Mouse (Mus musculus) lung, embryonic 16.5 days (tissue): ENCODE measurements around the gene Slc36a4. TPM values are rescaled to one million over a fixed set of nuclear protein-coding genes. Genes with fewer than 3 reads are reported as not detected.

Experiments used
- ATAC-seq: fragments of 200-750 bp; cut with Nextera tagmentation; 2 replicates; pipeline ENCODE4 v1.8.0; 2017; ENCODE audit warnings: low read depth, mild to moderate bottlenecking, moderate library complexity
- H3K27ac ChIP-seq: fragments of 300-500 bp; sonication (generic); 2 replicates; pipeline ENCODE4 v1.5.1; 2014; ENCODE audit warnings: mild to moderate bottlenecking, control low read depth, low read length
- H3K27me3 ChIP-seq: fragments of 300-500 bp; sonication (generic); 2 replicates; pipeline ENCODE4 v1.6.1; 2014; ENCODE audit warnings: low read depth, low read length, mixed read lengths; ENCODE audit not compliant: control insufficient read depth, insufficient read depth
- H3K36me3 ChIP-seq: fragments of 300-500 bp; sonication (generic); 2 replicates; pipeline ENCODE4 v1.6.1; 2014; ENCODE audit warnings: low read length; ENCODE audit not compliant: control insufficient read depth, insufficient read depth
- H3K4me1 ChIP-seq: fragments of 300-500 bp; sonication (generic); replicated peaks from 2 replicates; pipeline ENCODE4 v1.6.1; 2014; ENCODE audit warnings: low read length, mixed read lengths; ENCODE audit not compliant: control insufficient read depth, insufficient read depth
- H3K4me2 ChIP-seq: fragments of 300-500 bp; sonication (generic); 2 replicates; pipeline ENCODE4 v1.6.1; 2014; ENCODE audit warnings: low read depth, low read length, control low read depth
- H3K4me3 ChIP-seq: fragments of 300-500 bp; sonication (generic); 2 replicates; pipeline ENCODE4 v1.5.1; 2014; ENCODE audit warnings: mild to moderate bottlenecking, low read length, control low read depth
- H3K9ac ChIP-seq: fragments of 300-500 bp; sonication (generic); 2 replicates; pipeline ENCODE4 v1.6.1; 2014; ENCODE audit warnings: low read length, control low read depth
- H3K9me3 ChIP-seq: fragments of 300-500 bp; sonication (generic); 2 replicates; pipeline ENCODE4 v1.6.1; 2016; ENCODE audit warnings: low read length; ENCODE audit not compliant: control insufficient read depth
- WGBS: fragments of 180-500 bp; shearing (Covaris S2); extraction: QIAGEN DNeasy Blood & Tissue Kit; methylation state at CpG from one replicate; pipeline ENCODE4 v1.1.7; 2014; 5-methylcytosine and 5-hydroxymethylcytosine counted together
- polyA plus RNA-seq: library from polyadenylated mRNA; unstranded; fragments of >200 nt; fragmentation: Nextera tagmentation; extraction: Ambion mirVana; gene quantifications from 2 replicates; pipeline ENCODE4 v1.2.1, GENCODE M21; 2015

Slc36a4 gene
- polyA plus RNA-seq, 1 experiment from 2014 or later = 11.1 TPM

- Histone ChIP-seq H3K4me2 (no peak overlapping the region), H3K36me3 (no peaks in the 10 kb centered on the region), H3K9me3 (no peaks in the 10 kb centered on the region), H3K4me3 (no peak overlapping the region), H3K27me3 (no peaks in the 10 kb centered on the region), H3K4me1 (no peaks in the 10 kb centered on the region), H3K27ac (no peak overlapping the region), H3K9ac (no peak overlapping the region)
- 89% methylated on average over 1 of the region's 1 CpGs for WGBS
- no peak for ATAC-seq
Measured at GRCm38 (mm10) chr9:15774911-15775310, 65.4 kb downstream of the Slc36a4 start.

- Histone ChIP-seq H3K9ac (no peak overlapping the region), H3K4me2 (no peak overlapping the region), H3K27me3 (no peaks in the 10 kb centered on the region), H3K4me3 (no peak overlapping the region), H3K4me1 (no peaks in the 10 kb centered on the region), H3K36me3 (no peaks in the 10 kb centered on the region), H3K27ac (no peak overlapping the region), H3K9me3 (no peaks in the 10 kb centered on the region)
- 59% methylated on average over 4 of the region's 4 CpGs for WGBS
- ATAC-seq = no peak
Measured at GRCm38 (mm10) chr9:15781936-15782335, 72.4 kb downstream of the Slc36a4 start.

DNA sequence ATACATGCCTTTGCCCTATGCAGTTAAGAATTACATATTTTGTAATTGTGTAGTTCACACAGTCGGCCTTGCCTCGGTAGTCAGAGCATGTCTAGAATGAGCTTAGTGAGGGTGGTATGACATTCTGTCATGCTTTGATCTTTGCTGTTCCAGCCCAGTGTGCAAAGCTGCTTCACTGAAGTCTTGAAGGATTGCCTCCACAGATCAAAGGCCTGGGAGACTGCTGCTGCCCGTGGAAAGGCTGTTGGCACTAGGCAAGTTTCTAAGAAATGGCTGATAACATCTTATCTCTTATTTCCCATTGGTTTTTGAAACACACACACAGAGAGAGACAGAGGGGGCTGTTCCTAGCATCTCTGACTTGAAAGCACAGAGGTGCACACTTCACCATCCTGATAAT lies 76.7 kb downstream of the Slc36a4 start:
- Histone ChIP-seq H3K4me2 (no peak overlapping the region), H3K4me3 (no peak overlapping the region), H3K36me3 (no peaks in the 10 kb centered on the region), H3K27ac (no peak overlapping the region), H3K27me3 (no peaks in the 10 kb centered on the region), H3K9me3 (no peaks in the 10 kb centered on the region), H3K4me1 (no peaks in the 10 kb centered on the region), H3K9ac (no peak overlapping the region)
- no peak for ATAC-seq
- 36% methylated on average over 3 of the region's 3 CpGs for WGBS

GRCm38 (mm10) chr9:15786610-15787009 lies 77.1 kb downstream of the Slc36a4 start:
- Histone ChIP-seq H3K9me3 (no peaks in the 10 kb centered on the region), H3K4me3 (no peak overlapping the region), H3K27me3 (no peaks in the 10 kb centered on the region), H3K4me1 (no peaks in the 10 kb centered on the region), H3K36me3 (no peaks in the 10 kb centered on the region), H3K27ac (no peak overlapping the region), H3K9ac (no peak overlapping the region), H3K4me2 (no peak overlapping the region)
- WGBS = 54% methylated on average over 2 of the region's 2 CpGs
- no peak for ATAC-seq

GRCm38 (mm10) chr9:15792076-15792475 lies 82.5 kb downstream of the Slc36a4 start:
- no peaks in the 10 kb centered on the region for H3K36me3 ChIP-seq
- whole genome bisulfite sequencing = 81% methylated on average over 9 of the region's 9 CpGs

More at GRCm38 (mm10) chr9:15792076-15792475, 82.5 kb downstream of the Slc36a4 start:
- no peak overlapping the region for H3K27ac ChIP-seq
- no peak overlapping the region for H3K9ac ChIP-seq
- H3K4me1 ChIP-seq = no peaks in the 10 kb centered on the region
- H3K9me3 ChIP-seq = no peaks in the 10 kb centered on the region
- H3K27me3 ChIP-seq = no peaks in the 10 kb centered on the region
- no peak for ATAC-seq
- H3K4me2 ChIP-seq = no peak overlapping the region
- no peak overlapping the region for H3K4me3 ChIP-seq

Other genes with a start within 250 kb of the Slc36a4 start
- 3.2 and 3.4 TPM in 2 replicates for gene Smco4, start 216.3 kb upstream of the Slc36a4 start, polyA plus RNA-seq
- 19.8 and 21.0 TPM in 2 replicates for gene Deup1, start 81.8 kb upstream of the Slc36a4 start, polyA plus RNA-seq
- not detected in 2 replicates for gene Mtnr1b, start 164.8 kb downstream of the Slc36a4 start, polyA plus RNA-seq